Mouse (Mus musculus) heart, embryonic 12.5 days (tissue): Measurements from ENCODE around the gene Aaas. TPM values are rescaled to one million over a fixed set of nuclear protein-coding genes. Genes with fewer than 3 reads are reported as not detected.
A peak's percentile ranks its signal among the peaks of the same experiment; 100 is the strongest.

Experiments
- ATAC-seq: fragments of 200-750 bp; cut with Nextera tagmentation; 2 replicates; pipeline ENCODE4 v1.8.0; 2017; ENCODE audit warnings: moderate TSS enrichment, moderate library complexity; ENCODE audit not compliant: insufficient number of reproducible peaks, low FRiP score
- H3K27ac ChIP-seq: fragments of 300-500 bp; sonication (generic); 2 replicates; pipeline ENCODE4 v1.5.1; 2016; ENCODE audit warnings: mild to moderate bottlenecking, moderate library complexity; ENCODE audit not compliant: poor library complexity, severe bottlenecking
- H3K27me3 ChIP-seq: fragments of 300-500 bp; sonication (generic); replicated peaks from 2 replicates; pipeline ENCODE4 v1.6.1; 2016; ENCODE audit warnings: mild to moderate bottlenecking, moderate library complexity
- H3K36me3 ChIP-seq: fragments of 300-500 bp; sonication (generic); 2 replicates; pipeline ENCODE4 v1.6.1; 2016; ENCODE audit warnings: mild to moderate bottlenecking, moderate library complexity
- H3K4me1 ChIP-seq: fragments of 300-500 bp; sonication (generic); replicated peaks from 2 replicates; pipeline ENCODE4 v1.6.1; 2016; ENCODE audit warnings: mild to moderate bottlenecking
- H3K4me2 ChIP-seq: fragments of 300-500 bp; sonication (generic); 2 replicates; pipeline ENCODE4 v1.6.1; 2016; ENCODE audit warnings: mild to moderate bottlenecking, moderate library complexity
- H3K4me3 ChIP-seq: fragments of 300-500 bp; sonication (generic); 2 replicates; pipeline ENCODE4 v1.5.1; 2016; ENCODE audit warnings: mild to moderate bottlenecking
- H3K9ac ChIP-seq: fragments of 300-500 bp; sonication (generic); 2 replicates; pipeline ENCODE4 v1.6.1; 2016; ENCODE audit warnings: mild to moderate bottlenecking, moderate library complexity
- H3K9me3 ChIP-seq: fragments of 300-500 bp; sonication (generic); replicated peaks from 2 replicates; pipeline ENCODE4 v1.6.1; 2016; ENCODE audit warnings: mild to moderate bottlenecking, moderate library complexity
- WGBS: fragments of 180-500 bp; shearing (Covaris S2); methylation state at CpG from one replicate; pipeline ENCODE4 v1.1.7; 2016; 5-methylcytosine and 5-hydroxymethylcytosine counted together
- polyA plus RNA-seq: library from polyadenylated mRNA; unstranded; fragments of >200 nt; fragmentation: Nextera tagmentation; extraction: Ambion mirVana; gene quantifications from 2 replicates; pipeline ENCODE4 v1.2.1, GENCODE M21; 2016

The Aaas gene
- polyA plus RNA-seq, 1 experiment from 2014 or later, result 53.8 TPM

GRCm38 (mm10) chr15:102377810-102378262 lies 27.3 kb upstream of the Aaas start:
- ATAC-seq, result 0 out of 2 replicates have a peak, but pooled peaks have one; percentile 60
- Histone ChIP-seq H3K9me3 (no peaks in the 10 kb centered on the region), H3K36me3 (no peaks in the 10 kb centered on the region), H3K4me3 (0 out of 2 replicates have a peak overlapping the region, but pooled peaks have one; percentile 5), H3K4me1 (peaks cover 17% of the 10 kb centered on the region), H3K27ac (peak overlapping the region; percentile 74), H3K9ac (0 out of 2 replicates have a peak overlapping the region, but pooled peaks have one; percentile 75), H3K27me3 (peaks cover 3% of the 10 kb centered on the region; the same call in 1 of the 2 replicates), H3K4me2 (peak overlapping the region; percentile 98)
- WGBS, result 7% methylated on average over 10 of the region's 10 CpGs

GRCm38 (mm10) chr15:102377163-102377543 lies 26.6 kb upstream of the Aaas start:
- Histone ChIP-seq H3K9me3 (no peaks in the 10 kb centered on the region), H3K36me3 (no peaks in the 10 kb centered on the region), H3K27me3 (peaks cover 3% of the 10 kb centered on the region; the same call in 1 of the 2 replicates), H3K4me2 (peak overlapping the region; percentile 98), H3K4me1 (peaks cover 17% of the 10 kb centered on the region), H3K27ac (peak overlapping the region; percentile 74), H3K4me3 (peak overlapping the region; percentile 66), H3K9ac (peak overlapping the region; percentile 75)
- ATAC-seq, result peak; percentile 83
- 0% methylated on average over 7 of the region's 7 CpGs for WGBS

GRCm38 (mm10) chr15:102376453-102377162 lies 26.0 kb upstream of the Aaas start:
- Histone ChIP-seq H3K27ac (peak overlapping the region; percentile 74), H3K4me1 (peaks cover 17% of the 10 kb centered on the region), H3K36me3 (no peaks in the 10 kb centered on the region), H3K4me2 (peak overlapping the region; percentile 98), H3K27me3 (peaks cover 8% of the 10 kb centered on the region; the same call in 1 of the 2 replicates), H3K9me3 (no peaks in the 10 kb centered on the region), H3K9ac (peak overlapping the region; percentile 75), H3K4me3 (peak overlapping the region; percentile 66)
- under 1% methylated on average over 43 of the region's 43 CpGs for WGBS
- ATAC-seq, result peak; percentile 90

GRCm38 (mm10) chr15:102370727-102371126 lies 20.2 kb upstream of the Aaas start:
- Histone ChIP-seq H3K36me3 (no peaks in the 10 kb centered on the region), H3K9me3 (no peaks in the 10 kb centered on the region), H3K4me2 (peak overlapping the region; percentile 53), H3K27ac (no peak overlapping the region), H3K9ac (peak overlapping the region; percentile 53; the same call in 1 of the 2 replicates), H3K4me1 (peaks cover 25% of the 10 kb centered on the region), H3K4me3 (0 out of 2 replicates have a peak overlapping the region, but pooled peaks have one; percentile 3), H3K27me3 (peaks cover 51% of the 10 kb centered on the region)
- 4% methylated on average over 10 of the region's 10 CpGs for WGBS
- peak; percentile 65; the same call in 1 of the 2 replicates for ATAC-seq

GRCm38 (mm10) chr15:102369972-102370371 lies 19.4 kb upstream of the Aaas start:
- no peaks in the 10 kb centered on the region for H3K36me3 ChIP-seq
- peak overlapping the region; percentile 13; the same call in 1 of the 2 replicates for H3K4me3 ChIP-seq
- H3K4me1 ChIP-seq, result peaks cover 28% of the 10 kb centered on the region
- H3K27me3 ChIP-seq, result peaks cover 57% of the 10 kb centered on the region
- 11% methylated on average over 13 of the region's 13 CpGs for WGBS
- peak overlapping the region; percentile 53 for H3K4me2 ChIP-seq
- no peak overlapping the region for H3K9ac ChIP-seq
- no peak overlapping the region for H3K27ac ChIP-seq
- no peak for ATAC-seq
- no peaks in the 10 kb centered on the region for H3K9me3 ChIP-seq

- peak within 1 kb of the TSS; percentile 33 for H3K4me3 ChIP-seq
- H3K4me1 ChIP-seq, result peaks cover 36% of the 10 kb centered on the region
- no peak for ATAC-seq
- no peaks in the 10 kb centered on the region for H3K9me3 ChIP-seq
- peaks cover 64% of the 10 kb centered on the region for H3K27me3 ChIP-seq
- no peaks in the 10 kb centered on the region for H3K36me3 ChIP-seq
- H3K27ac ChIP-seq, result no peak within 1 kb of the TSS
- H3K9ac ChIP-seq, result peak within 1 kb of the TSS; percentile 44
- peak within 1 kb of the TSS; percentile 69 for H3K4me2 ChIP-seq
- 9% methylated on average over 15 of the region's 15 CpGs for WGBS
Observed at GRCm38 (mm10) chr15:102366733-102367344, 16.3 kb upstream of the Aaas start, which contains the start of gene Sp7. Gene Sp7 (minus strand): TSS chr15:102367182.

GRCm38 (mm10) chr15:102366238-102366637 lies 15.7 kb upstream of the Aaas start:
- H3K9ac ChIP-seq, result peak overlapping the region; percentile 44

GRCm38 (mm10) chr15:102364678-102365077 lies 14.1 kb upstream of the Aaas start:
- WGBS, result 87% methylated on average over 1 of the region's 1 CpGs
- peaks cover 22% of the 10 kb centered on the region for H3K4me1 ChIP-seq
- no peak overlapping the region for H3K4me2 ChIP-seq

More at GRCm38 (mm10) chr15:102366238-102366637, 15.7 kb upstream of the Aaas start:
- WGBS, result 7% methylated on average over 7 of the region's 7 CpGs
- Histone ChIP-seq H3K27me3 (peaks cover 58% of the 10 kb centered on the region), H3K4me3 (peak overlapping the region; percentile 33), H3K4me2 (peak overlapping the region; percentile 69), H3K9me3 (no peaks in the 10 kb centered on the region), H3K36me3 (no peaks in the 10 kb centered on the region), H3K4me1 (peaks cover 36% of the 10 kb centered on the region), H3K27ac (no peak overlapping the region)
- ATAC-seq, result no peak

GRCm38 (mm10) chr15:102362648-102363047 lies 12.1 kb upstream of the Aaas start:
- Histone ChIP-seq H3K4me3 (peak overlapping the region; percentile 26), H3K27ac (no peak overlapping the region), H3K9me3 (no peaks in the 10 kb centered on the region), H3K36me3 (no peaks in the 10 kb centered on the region), H3K4me2 (peak overlapping the region; percentile 62), H3K9ac (peak overlapping the region; percentile 58), H3K27me3 (peaks cover 64% of the 10 kb centered on the region), H3K4me1 (peaks cover 39% of the 10 kb centered on the region)
- peak; percentile 56; the same call in 1 of the 2 replicates for ATAC-seq
- WGBS, result 1% methylated on average over 12 of the region's 14 CpGs

More at GRCm38 (mm10) chr15:102364678-102365077, 14.1 kb upstream of the Aaas start:
- Histone ChIP-seq H3K9me3 (no peaks in the 10 kb centered on the region), H3K27ac (no peak overlapping the region), H3K4me3 (no peak overlapping the region), H3K36me3 (no peaks in the 10 kb centered on the region), H3K27me3 (peaks cover 54% of the 10 kb centered on the region), H3K9ac (no peak overlapping the region)
- ATAC-seq, result no peak

- no peaks in the 10 kb centered on the region for H3K36me3 ChIP-seq
- no peak overlapping the region for H3K27ac ChIP-seq
- peaks cover 51% of the 10 kb centered on the region for H3K27me3 ChIP-seq
- peak overlapping the region; percentile 28; the same call in 1 of the 2 replicates for H3K4me3 ChIP-seq
- H3K9ac ChIP-seq, result 0 out of 2 replicates have a peak overlapping the region, but pooled peaks have one; percentile 44
- H3K4me1 ChIP-seq, result peaks cover 43% of the 10 kb centered on the region
- WGBS, result 20% methylated on average over 5 of the region's 5 CpGs
- no peak overlapping the region; the same call in 1 of the 2 replicates for H3K4me2 ChIP-seq
- ATAC-seq, result no peak
- H3K9me3 ChIP-seq, result no peaks in the 10 kb centered on the region
Observed at GRCm38 (mm10) chr15:102358834-102359233, 8.3 kb upstream of the Aaas start.

GRCm38 (mm10) chr15:102358126-102358525 lies 7.6 kb upstream of the Aaas start:
- Histone ChIP-seq H3K27ac (no peak overlapping the region), H3K4me1 (peaks cover 43% of the 10 kb centered on the region), H3K36me3 (no peaks in the 10 kb centered on the region), H3K9ac (peak overlapping the region; percentile 44; the same call in 1 of the 2 replicates), H3K4me3 (peak overlapping the region; percentile 28), H3K27me3 (peaks cover 48% of the 10 kb centered on the region), H3K4me2 (peak overlapping the region; percentile 57), H3K9me3 (no peaks in the 10 kb centered on the region)
- WGBS, result 2% methylated on average over 25 of the region's 25 CpGs
- ATAC-seq, result no peak
